Mouse (Mus musculus) CH12.LX (cell line): ENCODE results near the gene Ttc4. TPM values are rescaled to one million over a fixed set of nuclear protein-coding genes. Genes with fewer than 3 reads are reported as not detected.

ENCODE experiments used
- DNase-seq: peaks from one replicate; pipeline ENCODE4 v3.0.0-alpha.2; 2013; ENCODE audit errors: extremely low read depth
- H3K27ac ChIP-seq: 2 replicates; pipeline ENCODE4 v1.5.1; 2012; ENCODE audit warnings: low read depth, mild to moderate bottlenecking, control low read depth, moderate library complexity; ENCODE audit not compliant: insufficient read depth
- H3K27me3 ChIP-seq: replicated peaks from 2 replicates; pipeline ENCODE3; 2012; ENCODE audit warnings: inconsistent platforms
- H3K36me3 ChIP-seq, 2 experiments: replicated peaks in 1 of 2; 2 replicates each; pipeline versions ENCODE3 to v1.6.1; 2012; ENCODE audit warnings: inconsistent platforms in 1 of 2, low read length in 1 of 2, mild to moderate bottlenecking in 1 of 2, mixed read lengths in 1 of 2, moderate library complexity in 1 of 2; ENCODE audit not compliant: control insufficient read depth in 1 of 2, insufficient read depth in 1 of 2
- H3K4me1 ChIP-seq, 2 experiments: 2 replicates each; pipeline ENCODE4 v1.6.1; 2012; ENCODE audit warnings: inconsistent platforms in 1 of 2, moderate library complexity in 1 of 2; ENCODE audit not compliant: insufficient read depth in 2 of 2, control insufficient read depth in 1 of 2
- H3K4me2 ChIP-seq: 2 replicates; pipeline ENCODE4 v1.6.1; 2012; ENCODE audit warnings: low read depth, mild to moderate bottlenecking, control low read depth; ENCODE audit not compliant: poor library complexity, insufficient read depth, severe bottlenecking
- H3K4me3 ChIP-seq, 3 experiments: fragments of 150-350 bp in 1 of 3; sonication (generic) in 1 of 3; replicated peaks in 1 of 3; 2 replicates each; pipeline versions ENCODE3 to v1.5.1; 2011 to 2012; ENCODE audit warnings: low read depth in 2 of 3, low read length in 2 of 3, mild to moderate bottlenecking in 2 of 3, moderate library complexity in 2 of 3, control low read depth in 1 of 3, improper control_type of control experiment in 1 of 3, inconsistent platforms in 1 of 3, mixed read lengths in 1 of 3; ENCODE audit not compliant: poor library complexity in 1 of 3
- H3K79me2 ChIP-seq: replicated peaks from 2 replicates; pipeline ENCODE4 v1.6.1; 2012; ENCODE audit warnings: mild to moderate bottlenecking, moderate library complexity; ENCODE audit not compliant: control insufficient read depth, poor library complexity, insufficient read depth, severe bottlenecking; ENCODE audit errors: extremely low read depth
- H3K9ac ChIP-seq: 2 replicates; pipeline ENCODE4 v1.6.1; 2012; ENCODE audit warnings: low read depth, mild to moderate bottlenecking, control low read depth, moderate library complexity; ENCODE audit not compliant: insufficient read depth
- H3K9me3 ChIP-seq: replicated peaks from 2 replicates; pipeline ENCODE3; 2012; ENCODE audit warnings: low read length, inconsistent platforms, mixed read lengths
- BHLHE40 ChIP-seq: IDR thresholded peaks from 2 replicates; pipeline ENCODE4 v1.6.1; 2011; ENCODE audit warnings: mild to moderate bottlenecking, low read depth, low read length, improper control_type of control experiment
- CHD1 ChIP-seq: IDR thresholded peaks from 2 replicates; pipeline ENCODE4 v1.6.1; 2012; ENCODE audit warnings: low read depth, low read length, improper control_type of control experiment, inconsistent platforms
- CHD2 ChIP-seq: IDR thresholded peaks from 2 replicates; pipeline ENCODE4 v1.6.1; 2011; ENCODE audit warnings: low read length, improper control_type of control experiment
- E2F4 ChIP-seq: IDR thresholded peaks from 2 replicates; pipeline ENCODE4 v1.6.1; 2011; ENCODE audit warnings: low read depth, low read length, improper control_type of control experiment; ENCODE audit not compliant: insufficient replicate concordance
- EP300 ChIP-seq: IDR thresholded peaks from 2 replicates; pipeline ENCODE4 v1.6.1; 2011; ENCODE audit warnings: low read length, improper control_type of control experiment
- ETS1 ChIP-seq: conservative IDR thresholded peaks from 2 replicates; pipeline ENCODE4 v1.6.1; 2012; ENCODE audit warnings: low read depth, mild to moderate bottlenecking, inconsistent platforms, low read length, improper control_type of control experiment, moderate library complexity
- IRF4 ChIP-seq: IDR thresholded peaks from 2 replicates; pipeline ENCODE4 v1.6.1; 2014; ENCODE audit warnings: low read depth, mild to moderate bottlenecking, inconsistent platforms, low read length, improper control_type of control experiment
- MXI1 ChIP-seq: IDR thresholded peaks from 2 replicates; pipeline ENCODE4 v1.6.1; 2011; ENCODE audit warnings: mild to moderate bottlenecking, low read depth, low read length, improper control_type of control experiment
- NELFE ChIP-seq: IDR thresholded peaks from 2 replicates; pipeline ENCODE4 v1.6.1; 2011; ENCODE audit warnings: low read depth, low read length, improper control_type of control experiment
- POLR2A ChIP-seq: IDR thresholded peaks from 2 replicates; pipeline ENCODE4 v1.6.1; 2011; ENCODE audit warnings: low read depth, mild to moderate bottlenecking, improper control_type of control experiment, low read length
- RAD21 ChIP-seq: IDR thresholded peaks from 2 replicates; pipeline ENCODE4 v1.6.1; 2011; ENCODE audit warnings: low read depth, mild to moderate bottlenecking, low read length, improper control_type of control experiment, moderate library complexity
- SIN3A ChIP-seq: IDR thresholded peaks from 2 replicates; pipeline ENCODE4 v1.6.1; 2012; ENCODE audit warnings: low read length, improper control_type of control experiment, inconsistent platforms
- SMC3 ChIP-seq: IDR thresholded peaks from 2 replicates; pipeline ENCODE4 v1.6.1; 2011; ENCODE audit warnings: low read depth, low read length, improper control_type of control experiment
- TBP ChIP-seq: conservative IDR thresholded peaks from 2 replicates; pipeline ENCODE4 v1.6.1; 2011; ENCODE audit warnings: low read depth, low read length, improper control_type of control experiment
- USF1 ChIP-seq: IDR thresholded peaks from 2 replicates; pipeline ENCODE4 v1.6.1; 2014; ENCODE audit warnings: low read depth, mild to moderate bottlenecking, inconsistent platforms, low read length, improper control_type of control experiment
- ZC3H11A ChIP-seq: IDR thresholded peaks from 2 replicates; pipeline ENCODE4 v1.6.1; 2012; ENCODE audit warnings: low read depth, mild to moderate bottlenecking, inconsistent platforms, low read length, improper control_type of control experiment
- ZKSCAN1 ChIP-seq: IDR thresholded peaks from 2 replicates; pipeline ENCODE4 v1.6.1; 2012; ENCODE audit warnings: low read depth, inconsistent platforms, low read length, improper control_type of control experiment, borderline replicate concordance
- ZMIZ1 ChIP-seq: IDR thresholded peaks from 2 replicates; pipeline ENCODE4 v1.6.1; 2012; ENCODE audit warnings: low read depth, mild to moderate bottlenecking, inconsistent platforms, low read length, improper control_type of control experiment
- ZNF384 ChIP-seq: IDR thresholded peaks from 2 replicates; pipeline ENCODE4 v1.6.1; 2012; ENCODE audit warnings: low read depth, low read length, improper control_type of control experiment, inconsistent platforms
- dilution Hi-C: fragments of 300-500 bp; cut with MboI; formaldehyde crosslinking; loops from 2 replicates; pipeline ENCODE4 v1.14.3; 2020; ENCODE audit warnings: low sequenced_read_pairs; ENCODE audit not compliant: extremely low pct_unique_long_range_greater_than_20kb, extremely low pct_ligation_motif_present
- in situ Hi-C: fragments of 300-500 bp; cut with MboI; formaldehyde crosslinking; loops from 3 replicates; pipeline ENCODE4 v1.14.3; 2019; ENCODE audit warnings: low sequenced_read_pairs, low pct_ligation_motif_present, low pct_unique_long_range_greater_than_20kb, mixed read lengths
- polyA plus RNA-seq: library from polyadenylated mRNA; unstranded; fragments of >175 nt; gene quantifications from 2 replicates; pipeline ENCODE4 v1.2.1, GENCODE M21; 2012; ENCODE audit warnings: low read depth; ENCODE audit not compliant: insufficient read length
- total RNA-seq, 2 experiments: library from RNA; depleted of rRNA; stranded (reverse); fragments of 300-350 nt in 1 of 2; fragments of >200 nt in 1 of 2; gene quantifications; 2 replicates each; pipeline ENCODE4 v1.2.3; 2012 to 2014

The Ttc4 gene
- total and polyA plus RNA-seq, 3 experiments = 47.8 to 61.8 (median 50.2) TPM

GRCm38 (mm10) chr4:106621428-106621827, 57.3 kb downstream of the Ttc4 start:
- Histone ChIP-seq H3K27me3 (peaks cover 50% of the 10 kb centered on the region), H3K36me3 (no peaks in the 10 kb centered on the region), H3K9ac (no peak overlapping the region), H3K4me3 (no peak overlapping the region), H3K27ac (no peak overlapping the region), H3K9me3 (no peaks in the 10 kb centered on the region), H3K4me1 (peaks cover 4% of the 10 kb centered on the region in 2 experiments; a peak in 1 of 4 replicates), H3K79me2 (no peaks in the 10 kb centered on the region), H3K4me2 (no peak overlapping the region)
- DNase-seq = no peak
- TF ChIP-seq BHLHE40 (no peak), ZNF384 (no peak), CHD2 (no peak), CHD1 (no peak), ZKSCAN1 (no peak), SMC3 (no peak)
- in situ Hi-C loops (no loop called here), dilution Hi-C loops (no loop called here)

- Histone ChIP-seq H3K36me3 (no peaks in the 10 kb centered on the region), H3K4me3 (no peak overlapping the region), H3K79me2 (no peaks in the 10 kb centered on the region), H3K27me3 (peaks cover 26% of the 10 kb centered on the region), H3K9me3 (no peaks in the 10 kb centered on the region), H3K27ac (no peak overlapping the region), H3K9ac (no peak overlapping the region), H3K4me2 (no peak overlapping the region), H3K4me1 (peaks cover 9 to 23% of the 10 kb centered on the region in 2 experiments; a peak in 3 of 4 replicates)
- TF ChIP-seq CHD2 (no peak), RAD21 (no peak), EP300 (no peak), BHLHE40 (no peak), ETS1 (no peak), CHD1 (no peak), SMC3 (no peak), E2F4 (no peak), TBP (no peak), USF1 (no peak), ZKSCAN1 (no peak), NELFE (no peak), ZC3H11A (no peak), ZMIZ1 (no peak), POLR2A (no peak), MXI1 (no peak), SIN3A (no peak), IRF4 (no peak)
- in situ Hi-C loops (no loop called here), dilution Hi-C loops (no loop called here)
- no peak for DNase-seq
Measured at GRCm38 (mm10) chr4:106618898-106619297, 59.8 kb downstream of the Ttc4 start.
